Mouse (Mus musculus) lung, postnatal 0 days (tissue): ENCODE data around the gene Zhx3. TPM values are rescaled to one million over a fixed set of nuclear protein-coding genes. Genes with fewer than 3 reads are reported as not detected.

Experiments
- ATAC-seq: fragments of 200-750 bp; cut with Nextera tagmentation; 2 replicates; pipeline ENCODE4 v1.8.0; 2017; ENCODE audit warnings: moderate library complexity
- DNase-seq: peaks from one replicate; pipeline ENCODE4 v3.0.0-alpha.2; 2016; ENCODE audit warnings: low spot score
- H3K27ac ChIP-seq: fragments of 300-500 bp; sonication (generic); 2 replicates; pipeline ENCODE4 v1.5.1; 2014; ENCODE audit warnings: antibody characterized with exemption, mild to moderate bottlenecking, low read length, mixed read lengths
- H3K27me3 ChIP-seq: fragments of 300-500 bp; sonication (generic); replicated peaks from 2 replicates; pipeline ENCODE4 v1.6.1; 2014; ENCODE audit warnings: low read length, mixed read lengths; ENCODE audit not compliant: insufficient read depth
- H3K36me3 ChIP-seq: fragments of 300-500 bp; sonication (generic); 2 replicates; pipeline ENCODE4 v1.6.1; 2014; ENCODE audit warnings: low read length, mixed read lengths; ENCODE audit not compliant: insufficient read depth
- H3K4me1 ChIP-seq: fragments of 300-500 bp; sonication (generic); 2 replicates; pipeline ENCODE4 v1.6.1; 2014; ENCODE audit warnings: antibody characterized with exemption, low read depth, low read length, mixed read lengths; ENCODE audit not compliant: insufficient read depth
- H3K4me2 ChIP-seq: fragments of 300-500 bp; sonication (generic); replicated peaks from 2 replicates; pipeline ENCODE4 v1.6.1; 2014; ENCODE audit warnings: low read depth, mild to moderate bottlenecking, low read length, moderate library complexity, mixed read lengths
- H3K4me3 ChIP-seq: fragments of 300-500 bp; sonication (generic); 2 replicates; pipeline ENCODE4 v1.5.1; 2014; ENCODE audit warnings: low read depth, low read length
- H3K9ac ChIP-seq: fragments of 300-500 bp; sonication (generic); replicated peaks from 2 replicates; pipeline ENCODE4 v1.6.1; 2014; ENCODE audit warnings: low read depth, mild to moderate bottlenecking
- H3K9me3 ChIP-seq: fragments of 300-500 bp; sonication (generic); 2 replicates; pipeline ENCODE4 v1.6.1; 2016; ENCODE audit warnings: low read length, mixed read lengths
- CTCF ChIP-seq: IDR thresholded peaks from 2 replicates; pipeline ENCODE4 v1.5.1; 2016; ENCODE audit warnings: antibody characterized with exemption, mild to moderate bottlenecking
- EP300 ChIP-seq: IDR thresholded peaks from 2 replicates; pipeline ENCODE4 v1.6.1; 2016; ENCODE audit warnings: antibody characterized with exemption, mild to moderate bottlenecking, control low read depth
- WGBS: fragments of 180-500 bp; shearing (Covaris S2); extraction: QIAGEN DNeasy Blood & Tissue Kit; methylation state at CpG from one replicate; pipeline ENCODE4 v1.1.7; 2014; 5-methylcytosine and 5-hydroxymethylcytosine counted together
- polyA plus RNA-seq: library from polyadenylated mRNA; unstranded; fragments of >200 nt; fragmentation: Nextera tagmentation; extraction: Ambion mirVana; gene quantifications from 2 replicates; pipeline ENCODE4 v1.2.1, GENCODE M21; 2015

Zhx3 gene
- polyA plus RNA-seq, 1 experiment from 2014 or later, result 10.9 TPM

- H3K36me3 ChIP-seq, result no peaks in the 10 kb centered on the region
- no peak overlapping the region for H3K27ac ChIP-seq
- no peak overlapping the region for H3K4me2 ChIP-seq
- 89% methylated on average over 2 of the region's 2 CpGs for WGBS
- no peaks in the 10 kb centered on the region for H3K4me1 ChIP-seq
- H3K9ac ChIP-seq, result no peak overlapping the region
- TF ChIP-seq CTCF, result no peak
- TF ChIP-seq EP300, result no peak
- DNase-seq (no peak), ATAC-seq (no peak)
- no peaks in the 10 kb centered on the region for H3K9me3 ChIP-seq
- no peaks in the 10 kb centered on the region for H3K27me3 ChIP-seq
- H3K4me3 ChIP-seq, result no peak overlapping the region
Measured at GRCm38 (mm10) chr2:160865266-160865665, 7.5 kb downstream of the Zhx3 start.

- TF ChIP-seq EP300, result no peak
- no peak for TF ChIP-seq CTCF
- DNase-seq (no peak), ATAC-seq (no peak)
- Histone ChIP-seq H3K4me1 (no peaks in the 10 kb centered on the region), H3K27ac (no peak overlapping the region), H3K36me3 (no peaks in the 10 kb centered on the region), H3K9me3 (no peaks in the 10 kb centered on the region), H3K9ac (no peak overlapping the region), H3K4me2 (no peak overlapping the region), H3K27me3 (no peaks in the 10 kb centered on the region), H3K4me3 (no peak overlapping the region)
- WGBS, result 84% methylated on average over 1 of the region's 1 CpGs
Measured at GRCm38 (mm10) chr2:160864112-160864511, 8.7 kb downstream of the Zhx3 start.

GRCm38 (mm10) chr2:160860363-160860762 lies 12.4 kb downstream of the Zhx3 start:
- no peak overlapping the region for H3K9ac ChIP-seq
- TF ChIP-seq EP300, result no peak
- 49% methylated on average over 1 of the region's 1 CpGs for WGBS
- no peaks in the 10 kb centered on the region for H3K9me3 ChIP-seq
- no peak overlapping the region for H3K27ac ChIP-seq
- H3K4me2 ChIP-seq, result no peak overlapping the region
- no peaks in the 10 kb centered on the region for H3K4me1 ChIP-seq
- DNase-seq (no peak), ATAC-seq (no peak)
- no peak overlapping the region for H3K4me3 ChIP-seq
- no peaks in the 10 kb centered on the region for H3K36me3 ChIP-seq
- no peaks in the 10 kb centered on the region for H3K27me3 ChIP-seq

GRCm38 (mm10) chr2:160856359-160857102 lies 16.3 kb downstream of the Zhx3 start:
- WGBS, result 79% methylated on average over 5 of the region's 5 CpGs
- peak; percentile 28 for TF ChIP-seq CTCF
- no peak for TF ChIP-seq EP300
- Histone ChIP-seq H3K4me2 (no peak overlapping the region), H3K4me1 (no peaks in the 10 kb centered on the region), H3K9ac (no peak overlapping the region), H3K4me3 (no peak overlapping the region), H3K27me3 (no peaks in the 10 kb centered on the region), H3K27ac (no peak overlapping the region), H3K36me3 (no peaks in the 10 kb centered on the region), H3K9me3 (no peaks in the 10 kb centered on the region)
- DNase-seq (no peak), ATAC-seq (no peak)

- H3K36me3 ChIP-seq, result no peaks in the 10 kb centered on the region
- no peaks in the 10 kb centered on the region for H3K4me1 ChIP-seq
- no peak for TF ChIP-seq CTCF
- no peak for TF ChIP-seq EP300
- no peak overlapping the region for H3K4me3 ChIP-seq
- no peak for ATAC-seq
- DNase-seq, result no peak
- no peak overlapping the region for H3K27ac ChIP-seq
- H3K9ac ChIP-seq, result no peak overlapping the region
- H3K4me2 ChIP-seq, result no peak overlapping the region
- H3K27me3 ChIP-seq, result no peaks in the 10 kb centered on the region
- no peaks in the 10 kb centered on the region for H3K9me3 ChIP-seq
Measured at GRCm38 (mm10) chr2:160854687-160855086, 18.1 kb downstream of the Zhx3 start.

- Histone ChIP-seq H3K9me3 (no peaks in the 10 kb centered on the region), H3K27ac (no peak overlapping the region), H3K4me3 (no peak overlapping the region), H3K9ac (no peak overlapping the region), H3K4me2 (no peak overlapping the region), H3K27me3 (no peaks in the 10 kb centered on the region), H3K4me1 (0 out of 2 replicates have a peak, but pooled peaks cover 2% of the 10 kb centered on the region), H3K36me3 (no peaks in the 10 kb centered on the region)
- ATAC-seq (peak; percentile 52), DNase-seq (peak; percentile 50)
- WGBS, result 60% methylated on average over 3 of the region's 3 CpGs
- TF ChIP-seq EP300 (no peak), CTCF (no peak)
Measured at GRCm38 (mm10) chr2:160850360-160850759, 22.4 kb downstream of the Zhx3 start.
